Mouse (Mus musculus): ENCODE data around the gene Cdk1.
A peak's percentile ranks its signal among the peaks of the same experiment; 100 is the strongest.

The Cdk1 gene

GRCm38 (mm10) chr10:69341570-69342227, 11.0 kb downstream of the Cdk1 start:
- DNase-seq: no peak

- no peak for DNase-seq
Observed at GRCm38 (mm10) chr10:69340001-69340400, 12.7 kb downstream of the Cdk1 start.

- no peak for DNase-seq
Observed at GRCm38 (mm10) chr10:69336219-69336618, 16.5 kb downstream of the Cdk1 start.

GRCm38 (mm10) chr10:69335611-69336010, 17.1 kb downstream of the Cdk1 start:
- no peak for DNase-seq

GRCm38 (mm10) chr10:69335195-69335536, 17.6 kb downstream of the Cdk1 start:
- no peak for DNase-seq

- no peak for DNase-seq
Observed at GRCm38 (mm10) chr10:69334271-69335194, 18.2 kb downstream of the Cdk1 start.

- no peak for DNase-seq
Observed at GRCm38 (mm10) chr10:69333212-69333611, 19.5 kb downstream of the Cdk1 start.

- DNase-seq: no peak
Observed at GRCm38 (mm10) chr10:69331231-69331630, 21.5 kb downstream of the Cdk1 start.

GRCm38 (mm10) chr10:69328656-69329046, 24.1 kb downstream of the Cdk1 start:
- no peak for DNase-seq

- DNase-seq: no peak
Observed at GRCm38 (mm10) chr10:69328029-69328655, 24.6 kb downstream of the Cdk1 start.

GRCm38 (mm10) chr10:69327362-69327761, 25.4 kb downstream of the Cdk1 start:
- DNase-seq: no peak

- DNase-seq: no peak
Observed at GRCm38 (mm10) chr10:69326433-69326832, 26.3 kb downstream of the Cdk1 start.

- DNase-seq: no peak
Observed at GRCm38 (mm10) chr10:69324816-69325215, 27.9 kb downstream of the Cdk1 start.

- no peak for DNase-seq
Observed at GRCm38 (mm10) chr10:69323986-69324385, 28.8 kb downstream of the Cdk1 start.

GRCm38 (mm10) chr10:69321519-69322035, 31.2 kb downstream of the Cdk1 start:
- no peak for DNase-seq

GRCm38 (mm10) chr10:69320667-69321518, 31.8 kb downstream of the Cdk1 start:
- DNase-seq: peak; percentile 79

- no peak for DNase-seq
Observed at GRCm38 (mm10) chr10:69318514-69318913, 34.2 kb downstream of the Cdk1 start.

- no peak for DNase-seq
Observed at GRCm38 (mm10) chr10:69313944-69314343, 38.8 kb downstream of the Cdk1 start.

GRCm38 (mm10) chr10:69311867-69312266, 40.9 kb downstream of the Cdk1 start:
- DNase-seq: no peak

- no peak for DNase-seq
Observed at GRCm38 (mm10) chr10:69309109-69309508, 43.6 kb downstream of the Cdk1 start.

- peak; percentile 24 for DNase-seq
Observed at GRCm38 (mm10) chr10:69307067-69307466, 45.7 kb downstream of the Cdk1 start.

- DNase-seq: peak; percentile 23
Observed at GRCm38 (mm10) chr10:69306205-69306604, 46.5 kb downstream of the Cdk1 start.

- DNase-seq: no peak
Observed at GRCm38 (mm10) chr10:69305600-69305999, 47.1 kb downstream of the Cdk1 start.
